Mouse (Mus musculus) inflammation-experienced regulatory T-cells, adult 6 months (primary cell): ENCODE measurements at regions not wholly inside any gene's neighbourhood (a gene's known extent, or its start where the extent isn't known, plus 50 kb on each side); places are given as distances from the start of the nearest gene placed in this dataset.

Experiments
- ATAC-seq: one replicate; pipeline ENCODE4 v1.8.0; 2017

- no peak for ATAC-seq
These were observed 183.9 kb upstream of the Spdye4c start for GRCm38 (mm10) chr2:128407076-128407475.

- no peak for ATAC-seq
These were observed 182.3 kb upstream of the Spdye4c start for GRCm38 (mm10) chr2:128408718-128409117.

GRCm38 (mm10) chr2:128412352-128412751, 178.7 kb upstream of the Spdye4c start:
- peak; percentile 73 for ATAC-seq

- peak; percentile 95 for ATAC-seq
These were observed 178.0 kb upstream of the Spdye4c start for GRCm38 (mm10) chr2:128412974-128413373.

GRCm38 (mm10) chr2:128414588-128415240, 176.3 kb upstream of the Spdye4c start:
- no peak for ATAC-seq

- no peak for ATAC-seq
These were observed 174.6 kb upstream of the Spdye4c start for GRCm38 (mm10) chr2:128416416-128416815.

GRCm38 (mm10) chr2:128418960-128419359, 172.0 kb upstream of the Spdye4c start:
- no peak for ATAC-seq

GRCm38 (mm10) chr2:128420406-128420805, 170.6 kb upstream of the Spdye4c start:
- no peak for ATAC-seq

GRCm38 (mm10) chr2:128422677-128423076, 168.3 kb upstream of the Spdye4c start:
- ATAC-seq: peak; percentile 81

- no peak for ATAC-seq
These were observed 166.8 kb upstream of the Spdye4c start for GRCm38 (mm10) chr2:128424236-128424635.

GRCm38 (mm10) chr2:128427181-128427880, 163.7 kb upstream of the Spdye4c start:
- ATAC-seq: no peak

- ATAC-seq: peak; percentile 63
These were observed 162.9 kb upstream of the Spdye4c start for GRCm38 (mm10) chr2:128428154-128428553.

GRCm38 (mm10) chr2:128428651-128429633, 162.1 kb upstream of the Spdye4c start:
- peak; percentile 74 for ATAC-seq

GRCm38 (mm10) chr2:128429786-128430185, 161.2 kb upstream of the Spdye4c start:
- ATAC-seq: peak; percentile 21

- no peak for ATAC-seq
These were observed 160.2 kb upstream of the Spdye4c start for GRCm38 (mm10) chr2:128430776-128431291.

GRCm38 (mm10) chr2:128431751-128432150, 159.3 kb upstream of the Spdye4c start:
- ATAC-seq: no peak

GRCm38 (mm10) chr2:128432741-128433140, 158.3 kb upstream of the Spdye4c start:
- ATAC-seq: no peak

GRCm38 (mm10) chr2:128433553-128434081, 157.4 kb upstream of the Spdye4c start:
- ATAC-seq: no peak

- no peak for ATAC-seq
These were observed 156.6 kb upstream of the Spdye4c start for GRCm38 (mm10) chr2:128434200-128434977.

GRCm38 (mm10) chr2:128436378-128436777, 154.6 kb upstream of the Spdye4c start:
- ATAC-seq: no peak

GRCm38 (mm10) chr2:128437698-128438097, 153.3 kb upstream of the Spdye4c start:
- no peak for ATAC-seq
